Mouse (Mus musculus): ENCODE data around the gene Asb15.

DNA sequence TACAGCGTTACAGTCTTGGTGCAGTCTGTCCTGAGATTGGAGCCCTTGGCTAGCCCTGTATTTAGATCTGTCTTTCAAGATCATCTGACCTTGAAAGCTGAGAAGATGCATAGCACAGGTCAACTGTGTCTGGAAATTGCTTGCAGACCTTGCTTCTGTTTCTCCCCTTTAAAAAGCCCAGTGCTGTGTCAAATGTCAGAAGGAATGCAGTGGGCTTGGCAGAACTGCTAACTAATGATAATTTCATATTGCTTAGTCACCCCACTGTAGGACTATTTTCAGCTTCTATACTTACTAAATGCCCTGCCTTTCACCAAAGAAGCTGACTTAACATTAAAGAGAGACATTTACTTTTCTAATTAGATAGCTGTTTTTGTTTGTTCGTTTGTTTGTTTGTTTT lies 27.5 kb downstream of the Asb15 start:
- TF ChIP-seq CTCF (IDR thresholded peaks at IDR 0.05) (no peak), EP300 (IDR thresholded peaks at IDR 0.05; ENCODE audit: insufficient read depth, low read depth, low read length) (no peak)
